Mouse (Mus musculus) CH12.LX (cell line): Measurements from ENCODE around the gene Gabrb1.

Source experiments
- CTCF ChIP-seq, 2 experiments: IDR thresholded peaks in 1 of 2; conservative IDR thresholded peaks in 1 of 2; 2 replicates each; pipeline ENCODE4 v1.5.1; 2011 to 2012; ENCODE audit warnings: low read depth in 2 of 2, low read length in 2 of 2, improper control_type of control experiment in 1 of 2, inconsistent platforms in 1 of 2, mild to moderate bottlenecking in 1 of 2, moderate library complexity in 1 of 2
- EP300 ChIP-seq: IDR thresholded peaks from 2 replicates; pipeline ENCODE4 v1.6.1; 2011; ENCODE audit warnings: low read length, improper control_type of control experiment
- JUND ChIP-seq: conservative IDR thresholded peaks from 2 replicates; pipeline ENCODE4 v1.6.1; 2011; ENCODE audit warnings: low read depth, low read length, improper control_type of control experiment
- MAX ChIP-seq: IDR thresholded peaks from 2 replicates; pipeline ENCODE4 v1.6.1; 2011; ENCODE audit warnings: low read length, improper control_type of control experiment
- POLR2A ChIP-seq: IDR thresholded peaks from 2 replicates; pipeline ENCODE4 v1.6.1; 2011; ENCODE audit warnings: low read depth, mild to moderate bottlenecking, improper control_type of control experiment, low read length
- RCOR1 ChIP-seq: conservative IDR thresholded peaks from 2 replicates; pipeline ENCODE4 v1.6.1; 2012; ENCODE audit warnings: low read depth, mild to moderate bottlenecking, inconsistent platforms, low read length, improper control_type of control experiment
- SIN3A ChIP-seq: IDR thresholded peaks from 2 replicates; pipeline ENCODE4 v1.6.1; 2012; ENCODE audit warnings: low read length, improper control_type of control experiment, inconsistent platforms
- TCF12 ChIP-seq: IDR thresholded peaks from 2 replicates; pipeline ENCODE4 v1.6.1; 2014; ENCODE audit warnings: low read depth, mild to moderate bottlenecking, inconsistent platforms, low read length, improper control_type of control experiment
- UBTF ChIP-seq: IDR thresholded peaks from 2 replicates; pipeline ENCODE4 v1.6.1; 2012; ENCODE audit warnings: low read depth, mild to moderate bottlenecking, inconsistent platforms, low read length, improper control_type of control experiment, moderate library complexity
- USF1 ChIP-seq: IDR thresholded peaks from 2 replicates; pipeline ENCODE4 v1.6.1; 2014; ENCODE audit warnings: low read depth, mild to moderate bottlenecking, inconsistent platforms, low read length, improper control_type of control experiment
- ZC3H11A ChIP-seq: IDR thresholded peaks from 2 replicates; pipeline ENCODE4 v1.6.1; 2012; ENCODE audit warnings: low read depth, mild to moderate bottlenecking, inconsistent platforms, low read length, improper control_type of control experiment

GRCm38 (mm10) chr5:72150870-72151269, 493.0 kb downstream of the Gabrb1 start:
- TF ChIP-seq POLR2A (no peak), ZC3H11A (no peak), USF1 (no peak), SIN3A (no peak), TCF12 (no peak), CTCF (conservative IDR thresholded peaks at IDR 0.05 in 1 of 2, IDR thresholded peaks at IDR 0.05 in 1 of 2; ENCODE audit: low read depth in 2 of 2, low read length in 2 of 2) (no peak), JUND (no peak), UBTF (no peak), RCOR1 (no peak), MAX (no peak), EP300 (no peak)
